Mouse (Mus musculus) CH12.LX (cell line): Measurements from ENCODE around the gene 0610010F05Rik. TPM values are rescaled to one million over a fixed set of nuclear protein-coding genes. Genes with fewer than 3 reads are reported as not detected.

Experiments used
- DNase-seq: peaks from one replicate; pipeline ENCODE4 v3.0.0-alpha.2; 2013; ENCODE audit errors: extremely low read depth
- H3K27ac ChIP-seq: 2 replicates; pipeline ENCODE4 v1.5.1; 2012; ENCODE audit warnings: low read depth, mild to moderate bottlenecking, control low read depth, moderate library complexity; ENCODE audit not compliant: insufficient read depth
- H3K27me3 ChIP-seq: replicated peaks from 2 replicates; pipeline ENCODE3; 2012; ENCODE audit warnings: inconsistent platforms
- H3K36me3 ChIP-seq, 2 experiments: replicated peaks in 1 of 2; 2 replicates each; pipeline versions ENCODE3 to v1.6.1; 2012; ENCODE audit warnings: inconsistent platforms in 1 of 2, low read length in 1 of 2, mild to moderate bottlenecking in 1 of 2, mixed read lengths in 1 of 2, moderate library complexity in 1 of 2; ENCODE audit not compliant: control insufficient read depth in 1 of 2, insufficient read depth in 1 of 2
- H3K4me1 ChIP-seq, 2 experiments: 2 replicates each; pipeline ENCODE4 v1.6.1; 2012; ENCODE audit warnings: inconsistent platforms in 1 of 2, moderate library complexity in 1 of 2; ENCODE audit not compliant: insufficient read depth in 2 of 2, control insufficient read depth in 1 of 2
- H3K4me2 ChIP-seq: 2 replicates; pipeline ENCODE4 v1.6.1; 2012; ENCODE audit warnings: low read depth, mild to moderate bottlenecking, control low read depth; ENCODE audit not compliant: poor library complexity, insufficient read depth, severe bottlenecking
- H3K4me3 ChIP-seq, 3 experiments: fragments of 150-350 bp in 1 of 3; sonication (generic) in 1 of 3; replicated peaks in 1 of 3; 2 replicates each; pipeline versions ENCODE3 to v1.5.1; 2011 to 2012; ENCODE audit warnings: low read depth in 2 of 3, low read length in 2 of 3, mild to moderate bottlenecking in 2 of 3, moderate library complexity in 2 of 3, control low read depth in 1 of 3, improper control_type of control experiment in 1 of 3, inconsistent platforms in 1 of 3, mixed read lengths in 1 of 3; ENCODE audit not compliant: poor library complexity in 1 of 3
- H3K79me2 ChIP-seq: replicated peaks from 2 replicates; pipeline ENCODE4 v1.6.1; 2012; ENCODE audit warnings: mild to moderate bottlenecking, moderate library complexity; ENCODE audit not compliant: control insufficient read depth, poor library complexity, insufficient read depth, severe bottlenecking; ENCODE audit errors: extremely low read depth
- H3K9ac ChIP-seq: 2 replicates; pipeline ENCODE4 v1.6.1; 2012; ENCODE audit warnings: low read depth, mild to moderate bottlenecking, control low read depth, moderate library complexity; ENCODE audit not compliant: insufficient read depth
- H3K9me3 ChIP-seq: replicated peaks from 2 replicates; pipeline ENCODE3; 2012; ENCODE audit warnings: low read length, inconsistent platforms, mixed read lengths
- CHD2 ChIP-seq: IDR thresholded peaks from 2 replicates; pipeline ENCODE4 v1.6.1; 2011; ENCODE audit warnings: low read length, improper control_type of control experiment
- CTCF ChIP-seq, 2 experiments: IDR thresholded peaks in 1 of 2; conservative IDR thresholded peaks in 1 of 2; 2 replicates each; pipeline ENCODE4 v1.5.1; 2011 to 2012; ENCODE audit warnings: low read depth in 2 of 2, low read length in 2 of 2, improper control_type of control experiment in 1 of 2, inconsistent platforms in 1 of 2, mild to moderate bottlenecking in 1 of 2, moderate library complexity in 1 of 2
- E2F4 ChIP-seq: IDR thresholded peaks from 2 replicates; pipeline ENCODE4 v1.6.1; 2011; ENCODE audit warnings: low read depth, low read length, improper control_type of control experiment; ENCODE audit not compliant: insufficient replicate concordance
- ELF1 ChIP-seq: IDR thresholded peaks from 2 replicates; pipeline ENCODE4 v1.6.1; 2014; ENCODE audit warnings: low read depth, mild to moderate bottlenecking, inconsistent platforms, low read length, improper control_type of control experiment
- GABPA ChIP-seq: IDR thresholded peaks from 2 replicates; pipeline ENCODE4 v1.6.1; 2012; ENCODE audit warnings: low read depth, low read length, improper control_type of control experiment, inconsistent platforms; ENCODE audit not compliant: insufficient replicate concordance
- IRF4 ChIP-seq: IDR thresholded peaks from 2 replicates; pipeline ENCODE4 v1.6.1; 2014; ENCODE audit warnings: low read depth, mild to moderate bottlenecking, inconsistent platforms, low read length, improper control_type of control experiment
- MAFK ChIP-seq: IDR thresholded peaks from 2 replicates; pipeline ENCODE4 v1.6.1; 2011; ENCODE audit warnings: low read length, improper control_type of control experiment; ENCODE audit not compliant: insufficient replicate concordance
- MAX ChIP-seq: IDR thresholded peaks from 2 replicates; pipeline ENCODE4 v1.6.1; 2011; ENCODE audit warnings: low read length, improper control_type of control experiment
- MEF2A ChIP-seq: IDR thresholded peaks from 2 replicates; pipeline ENCODE4 v1.6.1; 2014; ENCODE audit warnings: low read depth, mild to moderate bottlenecking, inconsistent platforms, low read length, improper control_type of control experiment, borderline replicate concordance
- MXI1 ChIP-seq: IDR thresholded peaks from 2 replicates; pipeline ENCODE4 v1.6.1; 2011; ENCODE audit warnings: mild to moderate bottlenecking, low read depth, low read length, improper control_type of control experiment
- PAX5 ChIP-seq: IDR thresholded peaks from 2 replicates; pipeline ENCODE4 v1.6.1; 2012; ENCODE audit warnings: low read length, inconsistent platforms, mixed read lengths
- RAD21 ChIP-seq: IDR thresholded peaks from 2 replicates; pipeline ENCODE4 v1.6.1; 2011; ENCODE audit warnings: low read depth, mild to moderate bottlenecking, low read length, improper control_type of control experiment, moderate library complexity
- SMC3 ChIP-seq: IDR thresholded peaks from 2 replicates; pipeline ENCODE4 v1.6.1; 2011; ENCODE audit warnings: low read depth, low read length, improper control_type of control experiment
- TBP ChIP-seq: conservative IDR thresholded peaks from 2 replicates; pipeline ENCODE4 v1.6.1; 2011; ENCODE audit warnings: low read depth, low read length, improper control_type of control experiment
- UBTF ChIP-seq: IDR thresholded peaks from 2 replicates; pipeline ENCODE4 v1.6.1; 2012; ENCODE audit warnings: low read depth, mild to moderate bottlenecking, inconsistent platforms, low read length, improper control_type of control experiment, moderate library complexity
- USF1 ChIP-seq: IDR thresholded peaks from 2 replicates; pipeline ENCODE4 v1.6.1; 2014; ENCODE audit warnings: low read depth, mild to moderate bottlenecking, inconsistent platforms, low read length, improper control_type of control experiment
- ZNF384 ChIP-seq: IDR thresholded peaks from 2 replicates; pipeline ENCODE4 v1.6.1; 2012; ENCODE audit warnings: low read depth, low read length, improper control_type of control experiment, inconsistent platforms
- dilution Hi-C: fragments of 300-500 bp; cut with MboI; formaldehyde crosslinking; loops from 2 replicates; pipeline ENCODE4 v1.14.3; 2020; ENCODE audit warnings: low sequenced_read_pairs; ENCODE audit not compliant: extremely low pct_unique_long_range_greater_than_20kb, extremely low pct_ligation_motif_present
- in situ Hi-C: fragments of 300-500 bp; cut with MboI; formaldehyde crosslinking; loops from 3 replicates; pipeline ENCODE4 v1.14.3; 2019; ENCODE audit warnings: low sequenced_read_pairs, low pct_ligation_motif_present, low pct_unique_long_range_greater_than_20kb, mixed read lengths
- polyA plus RNA-seq: library from polyadenylated mRNA; unstranded; fragments of >175 nt; gene quantifications from 2 replicates; pipeline ENCODE4 v1.2.1, GENCODE M21; 2012; ENCODE audit warnings: low read depth; ENCODE audit not compliant: insufficient read length
- total RNA-seq, 2 experiments: library from RNA; depleted of rRNA; stranded (reverse); fragments of 300-350 nt in 1 of 2; fragments of >200 nt in 1 of 2; gene quantifications; 2 replicates each; pipeline ENCODE4 v1.2.3; 2012 to 2014

The 0610010F05Rik gene
- total and polyA plus RNA-seq, 3 experiments, result 11.6 to 18.7 (median 16.4) TPM

- in situ Hi-C loops, result no loop called here
- no peak for DNase-seq
- TF ChIP-seq ELF1 (no peak), TBP (no peak), MAX (no peak), E2F4 (no peak), GABPA (no peak), UBTF (no peak), CTCF (conservative IDR thresholded peaks at IDR 0.05 in 1 of 2, IDR thresholded peaks at IDR 0.05 in 1 of 2; ENCODE audit: low read depth in 2 of 2, low read length in 2 of 2) (no peak), CHD2 (no peak), MXI1 (no peak)
- H3K4me1 ChIP-seq, result no peaks in the 10 kb centered on the region
- H3K36me3 ChIP-seq, result peaks cover 7 to 12% of the 10 kb centered on the region in 2 experiments
- no peaks in the 10 kb centered on the region for H3K9me3 ChIP-seq
- H3K4me3 ChIP-seq, result no peak overlapping the region
- no peak overlapping the region for H3K4me2 ChIP-seq
- no peaks in the 10 kb centered on the region for H3K27me3 ChIP-seq
- no peak overlapping the region for H3K27ac ChIP-seq
- no peaks in the 10 kb centered on the region for H3K79me2 ChIP-seq
- dilution Hi-C loops, result no loop called here
- no peak overlapping the region for H3K9ac ChIP-seq
These were observed 14.4 kb downstream of the 0610010F05Rik start for GRCm38 (mm10) chr11:23618995-23619394.

GRCm38 (mm10) chr11:23614546-23614945, 18.9 kb downstream of the 0610010F05Rik start:
- TF ChIP-seq PAX5, result no peak
- no peak for TF ChIP-seq USF1
- no peak for TF ChIP-seq SMC3
- no peak for TF ChIP-seq CTCF (conservative IDR thresholded peaks at IDR 0.05 in 1 of 2, IDR thresholded peaks at IDR 0.05 in 1 of 2; ENCODE audit: low read depth in 2 of 2, low read length in 2 of 2)
- TF ChIP-seq ELF1, result no peak
- no peak for TF ChIP-seq TBP
- no peak for TF ChIP-seq IRF4
- TF ChIP-seq GABPA, result no peak
- TF ChIP-seq ZNF384, result no peak
- TF ChIP-seq RAD21, result no peak
- TF ChIP-seq MEF2A, result no peak
- no peak for TF ChIP-seq MAFK
- Histone ChIP-seq H3K36me3 (peaks cover 0 to 8% of the 10 kb centered on the region in 2 experiments), H3K4me1 (no peaks in the 10 kb centered on the region), H3K9me3 (no peaks in the 10 kb centered on the region), H3K27ac (no peak overlapping the region), H3K9ac (no peak overlapping the region), H3K4me3 (no peak overlapping the region), H3K27me3 (no peaks in the 10 kb centered on the region), H3K79me2 (no peaks in the 10 kb centered on the region), H3K4me2 (no peak overlapping the region)
- no peak for DNase-seq
- in situ Hi-C loops, result no loop called here
- dilution Hi-C loops, result no loop called here
